Mouse (Mus musculus) olfactory bulb, adult 2 months (tissue): ENCODE results near the gene Akr1a1. TPM values are rescaled to one million over a fixed set of nuclear protein-coding genes. Genes with fewer than 3 reads are reported as not detected.

Source experiments
- H3K27ac ChIP-seq: fragments of 200-500 bp; 2 replicates; pipeline ENCODE4 v1.5.1; 2012; ENCODE audit warnings: low read depth, low read length; ENCODE audit not compliant: insufficient read depth
- H3K4me1 ChIP-seq: fragments of 200-500 bp; 2 replicates; pipeline ENCODE4 v1.6.1; 2012; ENCODE audit warnings: low read length; ENCODE audit not compliant: control insufficient read depth, insufficient read depth
- H3K4me3 ChIP-seq: fragments of 200-500 bp; 2 replicates; pipeline ENCODE4 v1.5.1; 2012; ENCODE audit warnings: mild to moderate bottlenecking, low read depth, low read length, moderate library complexity; ENCODE audit not compliant: insufficient read depth
- CTCF ChIP-seq: fragments of 200-500 bp; IDR thresholded peaks from 2 replicates; pipeline ENCODE4 v1.5.1; 2012; ENCODE audit warnings: low read depth, mild to moderate bottlenecking, low read length, moderate library complexity; ENCODE audit not compliant: insufficient read depth
- POLR2A ChIP-seq: fragments of 200-500 bp; IDR thresholded peaks from 2 replicates; pipeline ENCODE4 v1.6.1; 2012; ENCODE audit warnings: mild to moderate bottlenecking, low read depth, low read length, moderate library complexity; ENCODE audit not compliant: insufficient read depth
- WGBS: fragments of 180-500 bp; shearing (Covaris S2); methylation state at CpG from one replicate; pipeline ENCODE4 v1.1.7; 2018; 5-methylcytosine and 5-hydroxymethylcytosine counted together
- polyA plus RNA-seq: library from polyadenylated mRNA; stranded (reverse); fragments of >200 nt; gene quantifications from 2 replicates; pipeline ENCODE4 v1.2.4, GENCODE M21; 2012; ENCODE audit warnings: low replicate concordance; ENCODE audit not compliant: missing spikeins, insufficient read depth, insufficient read length

The Akr1a1 gene
- polyA plus RNA-seq, 1 experiment, result not detected

- Histone ChIP-seq H3K4me3 (peak overlapping the region; percentile 64), H3K27ac (no peak overlapping the region), H3K4me1 (peaks cover 3% of the 10 kb centered on the region; the same call in 1 of the 2 replicates)
- WGBS, result 36% methylated on average over 5 of the region's 5 CpGs
- TF ChIP-seq POLR2A (no peak), CTCF (no peak)
These were observed 1.1 kb downstream of the Akr1a1 start for GRCm38 (mm10) chr4:116650365-116650764.

- TF ChIP-seq CTCF, result no peak
- TF ChIP-seq POLR2A, result no peak
- H3K4me3 ChIP-seq, result no peak overlapping the region
These were observed 2.1 kb downstream of the Akr1a1 start for GRCm38 (mm10) chr4:116649411-116649810.

GRCm38 (mm10) chr4:116645624-116646023 lies 5.9 kb downstream of the Akr1a1 start:
- WGBS, result 84% methylated on average over 7 of the region's 7 CpGs
- Histone ChIP-seq H3K27ac (no peak overlapping the region), H3K4me1 (peaks cover 5% of the 10 kb centered on the region; the same call in 1 of the 2 replicates), H3K4me3 (no peak overlapping the region)
- TF ChIP-seq CTCF (no peak), POLR2A (no peak)

More at GRCm38 (mm10) chr4:116649411-116649810, 2.1 kb downstream of the Akr1a1 start:
- peaks cover 5% of the 10 kb centered on the region; the same call in 1 of the 2 replicates for H3K4me1 ChIP-seq
- H3K27ac ChIP-seq, result no peak overlapping the region
- 88% methylated on average over 2 of the region's 2 CpGs for WGBS

GRCm38 (mm10) chr4:116644326-116644725 lies 7.2 kb downstream of the Akr1a1 start:
- no peak overlapping the region for H3K27ac ChIP-seq
- TF ChIP-seq POLR2A, result no peak
- 0 out of 2 replicates have a peak, but pooled peaks have one; percentile 19 for TF ChIP-seq CTCF
- no peak overlapping the region for H3K4me3 ChIP-seq
- 32% methylated on average over 6 of the region's 6 CpGs for WGBS
- 0 out of 2 replicates have a peak, but pooled peaks cover 3% of the 10 kb centered on the region for H3K4me1 ChIP-seq

- Histone ChIP-seq H3K4me1 (0 out of 2 replicates have a peak, but pooled peaks cover 3% of the 10 kb centered on the region), H3K4me3 (no peak overlapping the region), H3K27ac (no peak overlapping the region)
- no peak for TF ChIP-seq POLR2A
- TF ChIP-seq CTCF, result no peak
- WGBS, result 97% methylated on average over 1 of the region's 1 CpGs
These were observed 9.4 kb downstream of the Akr1a1 start for GRCm38 (mm10) chr4:116642071-116642470.

GRCm38 (mm10) chr4:116638821-116639220 lies 12.7 kb downstream of the Akr1a1 start:
- H3K27ac ChIP-seq, result no peak overlapping the region
- TF ChIP-seq CTCF (no peak), POLR2A (no peak)
- H3K4me1 ChIP-seq, result no peaks in the 10 kb centered on the region
- no peak overlapping the region for H3K4me3 ChIP-seq
- 96% methylated on average over 6 of the region's 6 CpGs for WGBS

GRCm38 (mm10) chr4:116635197-116635596 lies 16.3 kb downstream of the Akr1a1 start:
- Histone ChIP-seq H3K4me1 (no peaks in the 10 kb centered on the region), H3K4me3 (no peak overlapping the region), H3K27ac (no peak overlapping the region)
- WGBS, result 36% methylated on average over 1 of the region's 1 CpGs
- TF ChIP-seq CTCF (no peak), POLR2A (no peak)

- WGBS, result 8% methylated on average over 23 of the region's 23 CpGs
- H3K4me3 ChIP-seq, result peak within 1 kb of the TSS; percentile 85
- TF ChIP-seq POLR2A, result no peak
- no peaks in the 10 kb centered on the region for H3K4me1 ChIP-seq
- peak within 1 kb of the TSS; percentile 56 for H3K27ac ChIP-seq
These were observed 23.5 kb downstream of the Akr1a1 start, which contains the start of gene Nasp for GRCm38 (mm10) chr4:116627722-116628662. Gene Nasp, minus strand, starts transcription at chr4:116627941.

- H3K4me1 ChIP-seq, result no peaks in the 10 kb centered on the region
- H3K4me3 ChIP-seq, result peak overlapping the region; percentile 85
- under 1% methylated on average over 13 of the region's 13 CpGs for WGBS
- TF ChIP-seq POLR2A, result peak; percentile 76
- TF ChIP-seq CTCF, result no peak
- peak overlapping the region; percentile 56 for H3K27ac ChIP-seq
These were observed 24.1 kb downstream of the Akr1a1 start for GRCm38 (mm10) chr4:116627359-116627716.
